Comparison of ENCODE assay signal across 20 mouse cellular contexts in the genomic region with DNA sequence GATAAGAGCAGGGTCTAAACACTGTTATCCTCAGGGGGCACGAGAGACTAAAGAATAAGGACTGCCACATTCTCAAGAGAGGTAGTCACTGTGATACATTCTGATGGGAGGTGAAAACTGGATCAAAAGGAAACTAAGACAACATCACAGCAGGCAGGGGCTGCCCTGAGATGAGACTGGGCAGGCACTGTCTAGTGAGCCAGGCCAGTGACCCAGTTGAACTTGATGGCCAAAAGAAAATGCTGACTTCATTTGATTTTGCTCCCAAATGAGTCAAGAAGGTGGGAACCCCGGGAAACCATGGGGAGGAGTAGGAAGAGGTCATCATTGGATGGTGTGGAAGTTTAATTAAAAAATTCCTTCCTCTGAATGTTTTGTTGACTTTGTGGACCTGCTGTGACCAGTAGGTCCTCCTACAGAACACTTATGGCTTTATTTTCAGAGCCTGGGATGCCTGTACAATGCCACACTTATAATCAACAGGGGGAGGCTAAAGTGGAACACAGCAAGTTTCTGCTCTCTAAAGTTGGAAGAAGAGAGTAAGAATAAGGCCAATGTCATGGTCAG.
"Had no signal": no experiment of that assay in that cellular context is flagged by ENCODE, and none has a peak within 500 bp of the region (broad histone marks: within the 10 kb centered on the region; RNA-seq: fewer than 3 reads in every experiment).

No protein-coding gene starts in this region.

- H3K4me1 ChIP-seq: limb, embryonic 10.5 days; midbrain, embryonic 15.5 days; neural tube, embryonic 12.5 days; neural tube, embryonic 15.5 days; stomach, embryonic 15.5 days had no signal

- H3K4me2 ChIP-seq: limb, embryonic 13.5 days; liver, embryonic 11.5 days; lung, embryonic 14.5 days; midbrain, embryonic 12.5 days; midbrain, embryonic 15.5 days; neural tube, embryonic 12.5 days; neural tube, embryonic 15.5 days; stomach, embryonic 15.5 days had no signal

- H3K36me3 ChIP-seq: midbrain, embryonic 15.5 days; neural tube, embryonic 12.5 days; neural tube, embryonic 15.5 days had no signal

- H3K27ac ChIP-seq: limb, embryonic 10.5 days; limb, embryonic 13.5 days; liver, embryonic 14.5 days; macrophage; midbrain, embryonic 12.5 days; midbrain, embryonic 15.5 days; neural tube, embryonic 12.5 days; neural tube, embryonic 15.5 days; stomach, embryonic 15.5 days had no signal

- H3K9me3 ChIP-seq: limb, embryonic 10.5 days; midbrain, embryonic 15.5 days; neural tube, embryonic 12.5 days; neural tube, embryonic 15.5 days; stomach, embryonic 15.5 days had no signal

- DNase-seq: kidney, adult 9 months; kidney, postnatal 14 days; liver, postnatal 0 days; lung, embryonic 14.5 days; retina, postnatal 1 day; right cerebral cortex, postnatal 25 days; spleen, adult 18-20 months; thymus, postnatal 25 days had no signal

- H3K4me3 ChIP-seq: limb, embryonic 10.5 days; limb, embryonic 13.5 days; midbrain, embryonic 12.5 days; midbrain, embryonic 15.5 days; neural tube, embryonic 12.5 days; neural tube, embryonic 15.5 days; stomach, embryonic 15.5 days had no signal

- H3K27me3 ChIP-seq: limb, embryonic 13.5 days; midbrain, embryonic 12.5 days; midbrain, embryonic 15.5 days; neural tube, embryonic 12.5 days; neural tube, embryonic 15.5 days; stomach, embryonic 15.5 days had no signal

- H3K9ac ChIP-seq: limb, embryonic 13.5 days; liver, embryonic 14.5 days; liver, postnatal 0 days; lung, embryonic 14.5 days; midbrain, embryonic 12.5 days; midbrain, embryonic 15.5 days; neural tube, embryonic 12.5 days; neural tube, embryonic 15.5 days; stomach, embryonic 15.5 days had no signal

- ATAC-seq: intestine, embryonic 16.5 days; liver, postnatal 0 days; lung, postnatal 0 days; midbrain, embryonic 15.5 days had no signal
